Mouse (Mus musculus) mature B cell (primary cell): ENCODE measurements around the gene Slco3a1.

Experiments
- in situ Hi-C: fragments of 300-500 bp; cut with MboI; formaldehyde crosslinking; loops from 2 replicates; pipeline ENCODE4 v1.14.3; 2019

Gene Slco3a1

GRCm38 (mm10) chr7:74486083-74486482 is 68.5 kb downstream of the Slco3a1 start:
- in situ Hi-C loops, result no loop called here

DNA sequence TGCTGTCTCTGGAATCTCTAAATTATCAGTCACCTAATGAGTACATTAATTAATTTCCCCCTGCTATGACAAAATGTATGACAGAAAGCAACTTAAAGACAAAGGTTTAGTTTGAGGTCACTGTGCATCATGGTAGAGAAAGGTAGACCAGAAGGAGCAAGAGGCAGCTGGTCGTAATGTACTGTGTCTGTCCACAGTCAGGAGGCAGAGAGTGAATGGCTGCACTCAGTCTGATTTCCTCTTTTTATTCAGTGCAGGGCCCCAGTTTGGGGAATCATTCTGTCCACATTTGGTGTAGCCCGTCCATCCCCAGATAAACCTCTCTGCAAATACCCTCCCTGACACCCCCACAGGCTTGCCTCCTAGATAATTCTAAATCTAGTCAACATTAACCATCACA is 68.9 kb downstream of the Slco3a1 start:
- in situ Hi-C loops, result no loop called here

- in situ Hi-C loops, result no loop called here
Measured at GRCm38 (mm10) chr7:74484024-74484385, 70.6 kb downstream of the Slco3a1 start.

GRCm38 (mm10) chr7:74483294-74484023 is 71.1 kb downstream of the Slco3a1 start:
- in situ Hi-C loops, result no loop called here

- in situ Hi-C loops, result no loop called here
Measured at GRCm38 (mm10) chr7:74471740-74472139, 82.8 kb downstream of the Slco3a1 start.

GRCm38 (mm10) chr7:74466886-74467285 is 87.7 kb downstream of the Slco3a1 start:
- in situ Hi-C loops, result no loop called here

DNA sequence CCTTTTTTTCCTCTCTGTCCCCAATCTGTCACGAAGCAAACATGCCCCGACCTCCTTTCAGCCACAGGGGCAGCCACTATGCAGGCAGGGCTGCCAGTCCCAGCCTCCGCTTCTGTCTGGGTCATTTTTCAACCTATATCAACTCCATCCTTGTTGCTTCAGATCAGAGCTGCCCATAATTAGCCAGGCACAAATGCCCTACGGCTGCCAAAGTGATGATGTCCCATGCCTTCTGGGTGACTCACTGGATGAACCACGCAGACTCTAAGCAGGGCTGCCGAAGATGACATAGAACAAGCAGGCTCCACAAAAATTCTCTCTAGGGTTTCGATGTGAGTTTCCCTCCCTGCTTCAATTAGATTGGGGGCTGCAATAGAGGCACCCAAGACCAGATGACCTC is 89.9 kb downstream of the Slco3a1 start:
- in situ Hi-C loops, result no loop called here

- in situ Hi-C loops, result no loop called here
Measured at GRCm38 (mm10) chr7:74462451-74462850, 92.1 kb downstream of the Slco3a1 start.

- in situ Hi-C loops, result no loop called here
Measured at GRCm38 (mm10) chr7:74461736-74462135, 92.8 kb downstream of the Slco3a1 start.

DNA sequence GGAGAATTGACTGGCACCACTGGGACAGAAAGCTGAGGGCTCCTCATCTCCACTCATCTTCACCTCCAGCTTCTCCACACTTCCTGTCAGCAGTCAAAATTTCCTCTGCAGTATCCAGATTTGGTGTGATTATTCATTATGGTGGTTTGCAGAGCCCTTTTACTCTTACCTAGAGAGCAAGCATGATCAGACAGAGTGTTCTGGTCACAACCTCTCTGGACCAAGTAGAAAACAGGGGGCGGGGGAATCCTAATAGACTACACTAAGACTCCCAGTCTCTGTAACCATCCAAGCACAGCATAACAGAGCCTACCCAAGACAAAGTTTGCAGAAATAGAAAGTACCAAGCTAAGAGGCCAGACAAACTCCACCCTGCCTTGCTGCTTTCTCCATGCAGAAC is 93.4 kb downstream of the Slco3a1 start:
- in situ Hi-C loops, result no loop called here

DNA sequence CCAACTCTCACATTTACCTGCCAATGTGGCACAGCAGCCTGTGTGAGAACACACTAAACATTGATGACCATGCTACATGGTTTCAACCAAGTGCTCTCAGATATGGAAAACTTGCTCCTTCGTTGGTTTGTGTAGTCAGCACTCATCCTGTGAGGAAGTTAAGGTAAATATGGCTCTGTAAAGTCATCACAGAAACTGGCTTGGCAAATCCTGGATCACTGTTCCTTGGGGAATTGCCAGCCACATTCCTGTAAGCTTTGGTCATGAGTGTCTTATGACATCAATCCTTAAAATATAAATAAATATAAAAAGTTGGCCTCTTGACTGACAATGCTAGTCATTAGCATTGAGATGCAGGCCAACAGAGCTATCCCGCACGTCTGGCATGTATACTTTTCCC is 94.8 kb downstream of the Slco3a1 start:
- in situ Hi-C loops, result no loop called here

GRCm38 (mm10) chr7:74459277-74459676 is 95.3 kb downstream of the Slco3a1 start:
- in situ Hi-C loops, result no loop called here

- in situ Hi-C loops, result no loop called here
Measured at GRCm38 (mm10) chr7:74458475-74459221, 95.9 kb downstream of the Slco3a1 start.

GRCm38 (mm10) chr7:74457347-74457975 is 97.1 kb downstream of the Slco3a1 start:
- in situ Hi-C loops, result no loop called here

- in situ Hi-C loops, result no loop called here
Measured at GRCm38 (mm10) chr7:74456781-74457180, 97.8 kb downstream of the Slco3a1 start.

- in situ Hi-C loops, result no loop called here
Measured at GRCm38 (mm10) chr7:74451047-74451446, 103.5 kb downstream of the Slco3a1 start.

DNA sequence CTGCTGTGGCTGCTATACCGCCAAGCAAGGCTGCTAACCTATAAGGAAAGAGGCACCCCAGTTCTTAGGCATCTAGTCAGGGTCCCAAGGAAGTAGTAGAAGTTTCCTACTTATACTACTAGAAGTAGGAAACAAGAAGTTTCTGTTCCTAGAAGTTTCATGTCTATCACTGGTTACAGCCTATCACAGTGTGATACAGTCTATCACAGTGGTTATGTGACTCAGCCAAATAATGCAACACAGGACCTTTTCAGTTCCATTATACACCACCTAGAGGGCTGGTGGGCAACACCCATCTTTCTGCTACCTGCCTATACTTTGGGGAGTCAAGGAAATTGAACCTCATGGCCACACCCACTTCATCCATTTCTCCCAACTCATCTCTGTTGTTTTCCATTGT is 104.8 kb downstream of the Slco3a1 start:
- in situ Hi-C loops, result no loop called here

DNA sequence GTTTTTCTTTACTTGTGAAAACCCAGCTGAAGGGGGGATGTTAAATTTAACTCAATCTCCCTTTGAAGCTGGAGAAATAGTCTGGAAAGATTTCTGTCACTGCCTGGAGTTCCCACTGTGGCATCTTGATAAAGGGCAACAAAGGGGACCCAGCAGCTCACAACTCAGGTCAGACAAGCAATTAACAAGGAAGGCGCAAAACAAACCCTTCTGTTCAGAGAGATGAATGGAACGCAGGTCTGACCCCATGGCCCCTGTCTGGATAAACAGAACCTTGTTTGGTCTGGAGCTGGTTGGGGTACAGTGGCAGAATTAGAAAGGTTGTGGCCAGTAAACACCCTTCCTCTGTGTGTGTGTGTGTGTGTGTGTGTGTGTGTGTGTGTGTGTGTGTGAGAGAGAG is 106.8 kb downstream of the Slco3a1 start:
- in situ Hi-C loops, result no loop called here

GRCm38 (mm10) chr7:74445148-74445547 is 109.4 kb downstream of the Slco3a1 start:
- in situ Hi-C loops, result no loop called here

GRCm38 (mm10) chr7:74442380-74442779 is 112.2 kb downstream of the Slco3a1 start:
- in situ Hi-C loops, result no loop called here

GRCm38 (mm10) chr7:74437534-74437933 is 117.0 kb downstream of the Slco3a1 start:
- in situ Hi-C loops, result no loop called here

GRCm38 (mm10) chr7:74436642-74437041 is 117.9 kb downstream of the Slco3a1 start:
- in situ Hi-C loops, result no loop called here

DNA sequence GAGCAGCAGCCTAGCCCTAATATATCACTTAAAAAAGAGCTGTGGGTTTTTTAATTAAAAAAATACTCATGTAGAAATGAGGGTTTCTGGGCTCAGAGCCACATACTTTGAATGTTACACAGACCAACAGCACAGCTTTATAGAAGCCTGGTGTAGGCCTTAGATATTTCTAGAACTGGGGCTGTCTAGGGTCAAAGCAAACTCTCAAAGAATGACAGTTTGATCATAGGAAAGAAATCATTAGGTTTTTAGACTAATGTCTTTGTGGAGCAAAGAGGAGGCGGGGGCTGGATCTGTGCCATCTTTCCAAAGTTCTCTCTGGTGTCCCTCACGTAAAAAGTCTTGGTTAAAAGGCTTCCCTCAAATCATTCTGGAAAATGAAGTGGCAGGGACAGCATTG is 121.6 kb downstream of the Slco3a1 start:
- in situ Hi-C loops, result no loop called here
